Mouse (Mus musculus) forebrain, postnatal 0 days (tissue): ENCODE data around the gene Mindy1. TPM values are rescaled to one million over a fixed set of nuclear protein-coding genes. Genes with fewer than 3 reads are reported as not detected.

Experiments
- ATAC-seq: fragments of 200-750 bp; cut with Nextera tagmentation; 2 replicates; pipeline ENCODE4 v1.8.0; 2017; ENCODE audit warnings: mild to moderate bottlenecking, moderate library complexity
- DNase-seq: peaks from one replicate; pipeline ENCODE4 v3.0.0-alpha.2; 2015
- H3K27ac ChIP-seq: fragments of 300-500 bp; sonication (generic); 2 replicates; pipeline ENCODE4 v1.5.1; 2014; ENCODE audit warnings: low read depth, mild to moderate bottlenecking, antibody characterized with exemption, low read length, moderate library complexity, mixed read lengths
- H3K27me3 ChIP-seq: fragments of 300-500 bp; sonication (generic); 2 replicates; pipeline ENCODE4 v1.6.1; 2014; ENCODE audit warnings: mild to moderate bottlenecking, low read length, mixed read lengths; ENCODE audit not compliant: insufficient read depth
- H3K36me3 ChIP-seq: fragments of 300-500 bp; sonication (generic); 2 replicates; pipeline ENCODE4 v1.6.1; 2014; ENCODE audit warnings: mild to moderate bottlenecking, moderate library complexity; ENCODE audit not compliant: insufficient read depth
- H3K4me1 ChIP-seq: fragments of 300-500 bp; sonication (generic); 2 replicates; pipeline ENCODE4 v1.6.1; 2014; ENCODE audit warnings: antibody characterized with exemption; ENCODE audit not compliant: insufficient read depth
- H3K4me2 ChIP-seq: fragments of 300-500 bp; sonication (generic); 2 replicates; pipeline ENCODE4 v1.6.1; 2014; ENCODE audit warnings: low read depth, mild to moderate bottlenecking, moderate library complexity
- H3K4me3 ChIP-seq: fragments of 300-500 bp; sonication (generic); 2 replicates; pipeline ENCODE4 v1.5.1; 2014; ENCODE audit warnings: low read depth, low read length, mixed read lengths
- H3K9ac ChIP-seq: fragments of 300-500 bp; sonication (generic); 2 replicates; pipeline ENCODE4 v1.6.1; 2014; ENCODE audit warnings: mild to moderate bottlenecking
- H3K9me3 ChIP-seq: fragments of 300-500 bp; sonication (generic); 2 replicates; pipeline ENCODE4 v1.6.1; 2016; ENCODE audit warnings: low read length
- CTCF ChIP-seq: sonication (generic); IDR thresholded peaks from 2 replicates; pipeline ENCODE4 v1.5.1; 2016; ENCODE audit warnings: antibody characterized with exemption, control low read depth, low read depth
- WGBS: fragments of 180-500 bp; shearing (Covaris S2); extraction: QIAGEN DNeasy Blood & Tissue Kit; methylation state at CpG from one replicate; pipeline ENCODE4 v1.1.7; 2014; 5-methylcytosine and 5-hydroxymethylcytosine counted together
- polyA plus RNA-seq: library from polyadenylated mRNA; unstranded; fragments of >200 nt; fragmentation: Nextera tagmentation; extraction: Ambion mirVana; gene quantifications from 2 replicates; pipeline ENCODE4 v1.2.1, GENCODE M21; 2015
- total RNA-seq: library from RNA; depleted of rRNA; stranded (reverse); fragments of >200 nt; gene quantifications from 2 replicates; pipeline ENCODE4 v1.2.3, GENCODE M21; 2014

The Mindy1 gene
- total and polyA plus RNA-seq, 2 experiments from 2014 or later, result 35.4 to 38.9 TPM

- TF ChIP-seq CTCF, result no peak
- Histone ChIP-seq H3K27ac (no peak overlapping the region), H3K4me2 (no peak overlapping the region), H3K36me3 (no peaks in the 10 kb centered on the region), H3K9ac (no peak overlapping the region), H3K27me3 (no peaks in the 10 kb centered on the region), H3K9me3 (no peaks in the 10 kb centered on the region), H3K4me1 (no peaks in the 10 kb centered on the region), H3K4me3 (no peak overlapping the region)
- ATAC-seq (no peak), DNase-seq (no peak)
- 89% methylated on average over 4 of the region's 4 CpGs for WGBS
These were observed 25.1 kb downstream of the Mindy1 start for GRCm38 (mm10) chr3:95306244-95306643.

GRCm38 (mm10) chr3:95307100-95307499, 26.0 kb downstream of the Mindy1 start, which contains the start of gene Anxa9:
TSS of gene Anxa9 (minus strand) at chr3:95307176.
- no peak for TF ChIP-seq CTCF
- Histone ChIP-seq H3K27me3 (no peaks in the 10 kb centered on the region), H3K36me3 (no peaks in the 10 kb centered on the region), H3K4me1 (no peaks in the 10 kb centered on the region), H3K9me3 (no peaks in the 10 kb centered on the region), H3K4me2 (no peak within 1 kb of the TSS), H3K27ac (no peak within 1 kb of the TSS), H3K9ac (no peak within 1 kb of the TSS), H3K4me3 (no peak within 1 kb of the TSS)
- no peak for DNase-seq
- ATAC-seq, result no peak
- 76% methylated on average over 7 of the region's 7 CpGs for WGBS

- WGBS, result 72% methylated on average over 3 of the region's 3 CpGs
- no peak for ATAC-seq
- no peak overlapping the region for H3K27ac ChIP-seq
These were observed 29.4 kb downstream of the Mindy1 start for GRCm38 (mm10) chr3:95310496-95310895.

GRCm38 (mm10) chr3:95310968-95311882, 30.1 kb downstream of the Mindy1 start:
- Histone ChIP-seq H3K9me3 (no peaks in the 10 kb centered on the region), H3K4me2 (no peak overlapping the region), H3K27me3 (no peaks in the 10 kb centered on the region), H3K9ac (no peak overlapping the region), H3K4me3 (no peak overlapping the region), H3K27ac (no peak overlapping the region), H3K36me3 (no peaks in the 10 kb centered on the region), H3K4me1 (0 out of 2 replicates have a peak, but pooled peaks cover 10% of the 10 kb centered on the region)
- TF ChIP-seq CTCF, result peak; percentile 79
- WGBS, result 69% methylated on average over 9 of the region's 9 CpGs
- ATAC-seq (no peak), DNase-seq (peak; percentile 81)

More at GRCm38 (mm10) chr3:95310496-95310895, 29.4 kb downstream of the Mindy1 start:
- TF ChIP-seq CTCF, result no peak
- DNase-seq, result no peak
- 0 out of 2 replicates have a peak, but pooled peaks cover 6% of the 10 kb centered on the region for H3K4me1 ChIP-seq
- no peaks in the 10 kb centered on the region for H3K27me3 ChIP-seq
- no peak overlapping the region for H3K9ac ChIP-seq
- H3K4me2 ChIP-seq, result no peak overlapping the region
- H3K4me3 ChIP-seq, result no peak overlapping the region
- H3K36me3 ChIP-seq, result no peaks in the 10 kb centered on the region
- no peaks in the 10 kb centered on the region for H3K9me3 ChIP-seq

- TF ChIP-seq CTCF, result no peak
- Histone ChIP-seq H3K27ac (no peak overlapping the region), H3K36me3 (no peaks in the 10 kb centered on the region), H3K9ac (no peak overlapping the region), H3K4me3 (no peak overlapping the region), H3K4me2 (no peak overlapping the region), H3K4me1 (peaks cover 17% of the 10 kb centered on the region), H3K9me3 (no peaks in the 10 kb centered on the region), H3K27me3 (no peaks in the 10 kb centered on the region)
- DNase-seq (no peak), ATAC-seq (no peak)
- 83% methylated on average over 6 of the region's 6 CpGs for WGBS
These were observed 31.5 kb downstream of the Mindy1 start for GRCm38 (mm10) chr3:95312623-95313022.

GRCm38 (mm10) chr3:95313476-95313875, 32.3 kb downstream of the Mindy1 start:
- no peaks in the 10 kb centered on the region for H3K9me3 ChIP-seq
- no peaks in the 10 kb centered on the region for H3K36me3 ChIP-seq
- H3K9ac ChIP-seq, result no peak overlapping the region
- DNase-seq, result no peak
- WGBS, result 57% methylated on average over 7 of the region's 7 CpGs
- no peak for TF ChIP-seq CTCF
- no peak overlapping the region for H3K4me3 ChIP-seq
- ATAC-seq, result no peak
- no peak overlapping the region for H3K4me2 ChIP-seq
- no peaks in the 10 kb centered on the region for H3K27me3 ChIP-seq
- H3K4me1 ChIP-seq, result peaks cover 19% of the 10 kb centered on the region
- H3K27ac ChIP-seq, result no peak overlapping the region

- Histone ChIP-seq H3K4me1 (peaks cover 19% of the 10 kb centered on the region), H3K9ac (peak overlapping the region; percentile 96), H3K27me3 (no peaks in the 10 kb centered on the region), H3K4me2 (peak overlapping the region; percentile 55), H3K9me3 (no peaks in the 10 kb centered on the region), H3K4me3 (peak overlapping the region; percentile 74; the same call in 1 of the 2 replicates), H3K27ac (peak overlapping the region; percentile 92), H3K36me3 (no peaks in the 10 kb centered on the region)
- DNase-seq (no peak), ATAC-seq (no peak)
- no peak for TF ChIP-seq CTCF
- WGBS, result 67% methylated on average over 6 of the region's 6 CpGs
These were observed 32.9 kb downstream of the Mindy1 start for GRCm38 (mm10) chr3:95314075-95314474.
